Mouse (Mus musculus) kidney, adult 9 months (tissue): ENCODE measurements around the gene Fgfr2.

Source experiments
- DNase-seq: peaks from one replicate; pipeline ENCODE4 v3.0.0; 2022

Gene Fgfr2

GRCm38 (mm10) chr7:132767999-132768370 is 355.2 kb downstream of the Fgfr2 start:
- DNase-seq, result no peak

- DNase-seq, result peak; percentile 36
Measured at GRCm38 (mm10) chr7:132767233-132767998, 355.7 kb downstream of the Fgfr2 start.

GRCm38 (mm10) chr7:132766235-132766871 is 356.8 kb downstream of the Fgfr2 start:
- DNase-seq, result no peak

- DNase-seq, result peak; percentile 47
Measured at GRCm38 (mm10) chr7:132765629-132766186, 357.4 kb downstream of the Fgfr2 start.

- DNase-seq, result no peak
Measured at GRCm38 (mm10) chr7:132764896-132765491, 358.2 kb downstream of the Fgfr2 start.

GRCm38 (mm10) chr7:132764314-132764713 is 358.8 kb downstream of the Fgfr2 start:
- DNase-seq, result no peak

- no peak for DNase-seq
Measured at GRCm38 (mm10) chr7:132763911-132764310, 359.2 kb downstream of the Fgfr2 start.

GRCm38 (mm10) chr7:132763351-132763750 is 359.8 kb downstream of the Fgfr2 start:
- DNase-seq, result no peak

GRCm38 (mm10) chr7:132761409-132761808 is 361.7 kb downstream of the Fgfr2 start:
- no peak for DNase-seq

- DNase-seq, result no peak
Measured at GRCm38 (mm10) chr7:132760589-132761180, 362.5 kb downstream of the Fgfr2 start.

GRCm38 (mm10) chr7:132759926-132760325 is 363.2 kb downstream of the Fgfr2 start:
- DNase-seq, result no peak

GRCm38 (mm10) chr7:132759405-132759891 is 363.7 kb downstream of the Fgfr2 start:
- no peak for DNase-seq

- no peak for DNase-seq
Measured at GRCm38 (mm10) chr7:132758875-132759274, 364.3 kb downstream of the Fgfr2 start.

- DNase-seq, result no peak
Measured at GRCm38 (mm10) chr7:132756325-132756724, 366.8 kb downstream of the Fgfr2 start.

GRCm38 (mm10) chr7:132754389-132754750 is 368.8 kb downstream of the Fgfr2 start:
- DNase-seq, result no peak

GRCm38 (mm10) chr7:132753518-132754388 is 369.4 kb downstream of the Fgfr2 start:
- DNase-seq, result no peak

- peak; percentile 71 for DNase-seq
Measured at GRCm38 (mm10) chr7:132751716-132752115, 371.4 kb downstream of the Fgfr2 start.

GRCm38 (mm10) chr7:132749504-132749903 is 373.6 kb downstream of the Fgfr2 start:
- DNase-seq, result no peak

GRCm38 (mm10) chr7:132748076-132748769 is 374.9 kb downstream of the Fgfr2 start:
- DNase-seq, result no peak

- DNase-seq, result no peak
Measured at GRCm38 (mm10) chr7:132747096-132747495, 376.1 kb downstream of the Fgfr2 start.

- no peak for DNase-seq
Measured at GRCm38 (mm10) chr7:132742912-132743311, 380.2 kb downstream of the Fgfr2 start.

GRCm38 (mm10) chr7:132739829-132740228 is 383.3 kb downstream of the Fgfr2 start:
- no peak for DNase-seq
